Mouse (Mus musculus) brown adipose tissue, adult 24 weeks (tissue): ENCODE data around the gene Rsrc2. TPM values are rescaled to one million over a fixed set of nuclear protein-coding genes. Genes with fewer than 3 reads are reported as not detected.
"Not testable (repeated sequence)": the region's sequence is repeated elsewhere in the genome, so short reads cannot be mapped to it uniquely, and the experiment has no call there.

Experiments used
- H3K27ac ChIP-seq: fragments of 200-500 bp; replicated peaks from 2 replicates; pipeline ENCODE4 v1.5.1; 2012; ENCODE audit warnings: low read depth, mild to moderate bottlenecking, low read length
- H3K4me1 ChIP-seq: fragments of 200-500 bp; 2 replicates; pipeline ENCODE4 v1.6.1; 2012; ENCODE audit warnings: low read length, mixed read lengths; ENCODE audit not compliant: control insufficient read depth, insufficient read depth, insufficient read length
- H3K4me3 ChIP-seq: fragments of 200-500 bp; 2 replicates; pipeline ENCODE4 v1.5.1; 2012; ENCODE audit warnings: low read depth, mild to moderate bottlenecking, low read length, moderate library complexity; ENCODE audit not compliant: insufficient read depth
- polyA plus RNA-seq: library from polyadenylated mRNA; stranded (reverse); fragments of >200 nt; gene quantifications from 2 replicates; pipeline ENCODE4 v1.2.4, GENCODE M21; 2012; ENCODE audit not compliant: missing spikeins, insufficient read depth, insufficient read length

Gene Rsrc2
- polyA plus RNA-seq, result 75.0 and 76.1 TPM in 2 replicates

DNA sequence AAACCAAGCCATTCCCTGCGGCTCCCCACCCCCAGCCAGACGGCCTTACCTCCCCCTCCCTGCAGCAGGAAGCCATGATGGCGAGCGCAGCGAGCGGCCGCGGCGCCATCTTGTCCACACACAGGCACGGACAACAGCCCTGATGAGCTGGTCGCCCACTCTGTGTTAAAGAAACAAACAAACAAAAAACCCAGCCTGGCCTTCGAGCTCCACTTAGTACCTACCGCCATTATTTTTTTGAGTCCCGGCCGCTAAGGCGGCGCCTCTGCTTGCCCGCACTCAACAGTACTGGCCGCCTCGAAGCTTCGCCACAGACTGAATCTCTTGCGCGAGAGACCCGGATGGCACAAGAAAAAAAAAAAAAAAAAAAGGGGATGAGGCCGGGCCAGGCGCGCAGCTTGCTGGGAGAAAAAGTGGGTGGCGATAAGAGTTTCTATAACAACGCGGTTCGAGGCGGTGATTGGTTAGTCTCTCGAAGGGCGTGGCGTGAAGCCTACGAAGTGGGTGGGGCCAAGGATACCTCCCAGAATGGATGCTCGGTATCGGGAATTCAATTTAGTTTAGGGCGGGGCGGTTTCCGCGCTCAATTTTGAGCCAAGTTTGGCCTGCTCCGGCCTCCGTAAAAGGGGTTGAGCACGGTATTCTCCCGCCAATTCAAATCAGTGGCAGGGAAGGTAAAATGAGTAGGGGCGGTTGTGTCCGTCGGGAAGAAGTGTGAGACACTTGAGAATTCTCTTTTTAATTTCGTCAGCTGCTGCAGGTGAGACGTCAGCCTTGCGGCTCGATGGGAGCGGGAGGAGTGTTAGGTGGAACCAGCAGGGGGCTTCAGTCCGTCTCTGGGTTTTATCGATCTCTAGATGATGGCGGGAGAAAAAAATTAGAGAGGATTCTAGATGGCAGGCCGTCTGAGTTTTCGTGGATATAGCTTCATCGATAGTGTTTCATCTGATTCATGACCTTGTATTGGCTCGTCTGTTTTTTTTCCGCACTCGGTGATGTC lies at the start of gene Rsrc2, which contains the start of gene Kntc1:
Rsrc2 (minus strand) TSS at position 350 of the 1,000 bp plus-strand sequence.
Kntc1 (plus strand) TSS at position 652 of the 1,000 bp plus-strand sequence.
- Histone ChIP-seq H3K27ac (peak within 1 kb of the TSS; percentile 96), H3K4me1 (peaks cover 7% of the 10 kb centered on the region; the same call in 1 of the 2 replicates), H3K4me3 (peak within 1 kb of the TSS; percentile 84)

DNA sequence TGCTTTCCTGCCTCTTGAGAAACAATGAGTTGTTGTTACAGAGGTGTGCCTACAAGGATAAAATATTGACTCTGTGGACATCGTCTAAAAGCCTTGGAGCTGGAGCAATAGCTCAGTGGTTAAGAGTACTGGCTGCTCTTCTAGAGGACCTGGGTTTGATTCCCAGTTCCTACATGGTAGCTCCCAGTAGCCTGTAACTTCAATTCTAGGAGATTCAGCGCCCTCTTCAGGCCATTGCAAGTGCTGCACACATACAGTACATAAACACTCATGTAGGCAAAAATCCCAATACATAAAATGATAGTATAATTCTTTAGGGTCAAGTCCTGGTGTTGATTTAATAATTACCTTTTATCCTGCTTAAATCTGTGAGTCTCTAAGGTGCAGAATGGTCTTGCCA lies 43.9 kb upstream of the Rsrc2 start:
- no peaks in the 10 kb centered on the region for H3K4me1 ChIP-seq
- H3K4me3 ChIP-seq, result no peak overlapping the region
- no peak overlapping the region for H3K27ac ChIP-seq

DNA sequence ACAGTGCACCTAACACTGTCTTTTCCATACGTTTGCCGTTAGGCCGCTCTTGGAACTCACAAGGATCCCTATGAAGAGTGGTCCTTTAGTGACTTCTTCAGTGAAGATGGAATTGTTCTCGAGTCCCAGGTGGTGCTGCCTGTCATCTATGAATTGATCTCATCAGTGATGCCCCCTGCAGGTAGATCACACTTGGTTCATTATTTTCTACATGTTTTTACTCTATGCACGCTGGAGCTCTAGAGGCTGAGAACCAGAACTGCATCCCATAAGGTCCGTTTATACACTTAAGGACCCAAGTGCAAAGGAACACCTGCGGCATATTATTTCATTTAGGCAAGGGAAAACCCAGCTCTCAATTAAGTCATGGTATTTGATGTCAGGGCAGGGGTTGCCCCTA lies 39.8 kb upstream of the Rsrc2 start:
- Histone ChIP-seq H3K4me1 (no peaks in the 10 kb centered on the region), H3K27ac (no peak overlapping the region)

DNA sequence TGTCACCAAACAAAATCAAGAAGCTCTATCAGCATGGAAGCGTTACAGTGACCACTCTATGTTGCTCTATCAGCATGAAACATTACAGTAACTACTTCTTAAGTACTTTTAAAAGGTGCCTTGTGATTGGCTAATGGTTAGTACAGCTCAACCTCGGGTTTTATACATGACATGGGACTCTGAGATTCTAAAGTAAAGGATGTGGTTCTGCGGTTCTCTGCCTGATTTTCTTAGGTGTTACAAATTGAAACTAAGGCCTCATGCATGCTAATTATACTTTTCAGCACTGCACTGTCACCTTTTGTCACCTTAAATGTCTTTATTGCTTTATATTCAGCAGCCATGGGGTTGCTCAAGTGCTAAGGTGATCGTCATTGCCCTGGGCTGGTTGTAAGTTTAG lies 32.6 kb upstream of the Rsrc2 start:
- H3K4me1 ChIP-seq, result no peaks in the 10 kb centered on the region
- H3K27ac ChIP-seq, result no peak overlapping the region
- no peak overlapping the region for H3K4me3 ChIP-seq

More for the DNA sequence above, 39.8 kb upstream of the Rsrc2 start:
- H3K4me3 ChIP-seq, result no peak overlapping the region

DNA sequence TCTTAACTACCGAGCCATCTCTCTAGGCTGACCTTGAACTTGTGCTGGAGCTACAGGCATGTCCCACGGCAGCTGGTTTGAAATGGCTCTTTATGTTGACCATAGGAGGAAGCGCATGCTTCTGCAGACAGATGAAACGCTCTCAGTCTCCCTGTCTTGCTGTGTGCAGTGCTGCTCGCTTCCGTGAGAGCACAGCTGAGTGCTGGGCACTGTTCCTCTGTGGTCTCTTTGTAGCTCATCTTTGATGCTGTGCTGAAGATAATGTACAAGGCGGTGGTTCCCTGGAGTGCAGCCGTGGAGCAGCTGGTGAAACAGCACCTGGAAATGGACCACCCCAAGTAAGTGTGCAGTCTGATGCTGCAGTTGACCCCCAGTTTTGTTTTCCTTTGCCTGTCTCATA lies 31.5 kb upstream of the Rsrc2 start:
- H3K4me3 ChIP-seq, result no peak overlapping the region

DNA sequence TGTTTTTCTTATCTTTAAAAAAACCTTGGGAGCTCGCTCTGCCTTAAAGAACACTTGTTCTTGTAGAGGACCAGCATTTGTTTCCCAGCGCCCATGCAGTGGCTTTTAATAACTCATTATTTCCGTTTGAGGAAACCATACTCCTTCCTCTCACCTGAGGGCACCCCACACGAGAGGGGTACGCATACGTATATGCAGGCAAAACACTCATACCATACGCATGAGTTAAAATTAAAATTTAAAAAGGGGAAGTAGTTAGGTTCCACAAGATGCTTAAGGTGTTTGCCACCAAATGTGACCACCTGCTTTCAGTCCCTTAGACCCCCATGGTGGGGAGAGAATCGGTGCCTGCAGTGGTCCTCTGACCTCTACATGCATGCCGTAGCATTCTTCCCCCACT lies 24.2 kb upstream of the Rsrc2 start:
- Histone ChIP-seq H3K27ac (no peak overlapping the region), H3K4me1 (no peaks in the 10 kb centered on the region), H3K4me3 (no peak overlapping the region)

More for the DNA sequence above, 31.5 kb upstream of the Rsrc2 start:
- no peak overlapping the region for H3K27ac ChIP-seq
- H3K4me1 ChIP-seq, result no peaks in the 10 kb centered on the region

DNA sequence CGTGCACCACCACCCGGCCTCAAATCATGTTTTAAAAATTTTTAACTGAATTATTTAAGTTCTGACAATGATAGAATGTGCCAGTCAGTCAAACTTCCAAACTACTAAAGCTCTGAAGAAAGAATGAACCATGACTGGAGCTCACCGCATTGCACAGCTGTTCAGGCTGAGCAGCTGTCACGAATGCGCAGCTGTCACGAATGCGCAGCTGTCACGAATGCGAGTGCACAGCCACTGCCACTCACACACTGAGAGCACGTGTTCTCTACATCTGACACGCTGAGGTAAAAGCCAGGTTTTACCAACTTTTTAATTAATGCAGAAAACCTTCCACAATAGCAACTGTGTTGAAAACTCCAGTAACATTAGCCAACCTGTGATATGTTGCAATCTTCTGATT lies 17.2 kb upstream of the Rsrc2 start:
- H3K27ac ChIP-seq, H3K4me1 ChIP-seq, H3K4me3 ChIP-seq: not testable (repeated sequence)

DNA sequence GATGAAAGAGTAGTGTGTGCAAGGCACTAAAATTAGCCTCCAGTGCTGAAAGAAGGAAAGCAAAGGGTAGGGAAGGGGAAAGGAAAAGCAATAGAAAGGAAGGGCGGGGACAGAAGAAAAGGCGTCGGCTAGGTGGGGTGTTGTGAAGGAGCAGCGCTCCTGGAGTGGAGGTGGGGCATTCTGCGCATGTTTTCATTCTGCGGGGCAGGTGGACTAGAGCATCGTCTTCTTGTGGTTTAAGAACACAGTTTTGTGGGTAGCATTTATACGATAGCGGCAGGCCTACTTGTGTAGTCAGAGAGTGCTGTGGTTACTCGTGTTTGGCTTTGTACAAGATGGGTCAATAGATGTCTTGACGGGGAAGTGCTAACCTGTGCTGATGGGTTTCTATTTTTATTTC lies 16.3 kb upstream of the Rsrc2 start:
- H3K27ac ChIP-seq, result no peak overlapping the region

DNA sequence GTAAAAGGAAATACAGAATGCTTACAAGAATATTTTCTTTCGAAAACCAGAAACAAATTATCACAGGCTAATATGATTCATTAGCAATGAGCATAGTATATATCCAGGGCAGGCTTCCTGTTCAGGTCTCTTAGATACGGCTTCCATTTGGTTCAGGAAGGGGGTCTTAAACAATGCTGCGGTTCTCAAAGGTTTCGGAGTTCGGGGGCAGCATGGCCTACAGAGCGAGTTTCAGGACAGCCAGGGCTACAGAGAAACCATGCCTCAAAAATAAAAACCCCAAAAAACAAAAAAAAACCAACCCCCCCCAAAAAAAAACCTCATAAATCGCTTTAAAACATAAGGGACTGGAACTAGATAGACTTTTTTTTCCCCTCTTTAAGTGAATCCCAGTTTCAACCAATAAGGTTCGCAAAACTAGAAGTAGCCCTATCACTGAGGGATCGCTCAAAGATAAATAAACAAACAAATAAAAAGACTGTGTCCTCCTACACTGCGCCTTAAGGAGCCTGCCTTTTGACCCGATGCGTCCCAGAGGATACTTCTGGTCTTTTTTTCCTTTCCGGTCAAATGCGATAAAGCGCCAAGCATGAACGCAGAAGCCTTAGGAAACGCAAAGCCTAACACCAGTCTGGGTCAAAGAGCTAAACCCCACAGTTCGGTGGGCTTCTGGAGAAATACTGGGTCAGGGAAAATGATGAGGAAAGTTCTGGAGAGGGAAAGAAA lies 712 bp downstream of the Rsrc2 start:
- Histone ChIP-seq H3K4me3 (peak overlapping the region; percentile 84), H3K4me1 (peaks cover 7% of the 10 kb centered on the region; the same call in 1 of the 2 replicates), H3K27ac (peak overlapping the region; percentile 96)

More for the DNA sequence above, 16.3 kb upstream of the Rsrc2 start:
- H3K4me3 ChIP-seq, result no peak overlapping the region
- no peaks in the 10 kb centered on the region for H3K4me1 ChIP-seq

DNA sequence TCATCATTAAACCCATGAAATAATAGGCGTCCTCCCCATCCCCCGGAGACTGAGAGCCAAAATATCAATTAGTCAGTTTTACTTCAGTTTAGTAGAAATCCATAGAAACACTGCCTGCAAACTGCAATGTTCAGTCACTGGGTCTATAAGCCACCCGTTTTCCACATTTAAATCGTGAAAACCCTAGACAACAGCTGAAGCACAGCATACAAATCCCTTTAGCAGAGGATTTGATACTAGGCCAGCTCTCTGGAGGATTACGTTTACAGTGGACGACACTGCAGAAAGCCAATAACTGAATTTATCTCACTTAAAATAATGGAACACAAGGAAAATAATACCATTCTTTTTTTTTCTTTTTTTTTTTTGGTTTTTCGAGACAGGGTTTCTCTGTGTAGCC lies 1.6 kb downstream of the Rsrc2 start:
- H3K27ac ChIP-seq, result no peak overlapping the region
- peaks cover 7% of the 10 kb centered on the region; the same call in 1 of the 2 replicates for H3K4me1 ChIP-seq
- H3K4me3 ChIP-seq, result peak overlapping the region; percentile 53

DNA sequence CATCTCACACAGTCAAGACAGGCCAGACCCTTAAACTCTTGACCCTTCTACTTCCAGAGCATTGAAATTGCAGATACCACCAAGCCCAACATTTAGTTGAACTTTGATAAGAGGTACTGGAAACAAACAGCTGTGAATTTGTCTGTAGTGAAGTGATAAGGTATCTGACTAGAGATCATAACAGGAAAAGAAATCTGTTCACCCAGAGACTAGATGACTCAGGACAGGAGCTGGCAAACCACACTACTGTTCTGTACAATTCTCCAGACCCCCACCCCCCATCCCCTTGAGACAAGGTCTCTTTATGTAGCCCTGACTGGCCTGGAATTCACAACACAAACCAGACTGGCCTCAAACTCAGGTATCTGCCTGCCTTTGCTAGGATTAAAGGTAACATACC lies 3.0 kb downstream of the Rsrc2 start:
- H3K4me3 ChIP-seq, result peak overlapping the region; percentile 6; the same call in 1 of the 2 replicates
- no peak overlapping the region for H3K27ac ChIP-seq
- H3K4me1 ChIP-seq, result peaks cover 7% of the 10 kb centered on the region; the same call in 1 of the 2 replicates

DNA sequence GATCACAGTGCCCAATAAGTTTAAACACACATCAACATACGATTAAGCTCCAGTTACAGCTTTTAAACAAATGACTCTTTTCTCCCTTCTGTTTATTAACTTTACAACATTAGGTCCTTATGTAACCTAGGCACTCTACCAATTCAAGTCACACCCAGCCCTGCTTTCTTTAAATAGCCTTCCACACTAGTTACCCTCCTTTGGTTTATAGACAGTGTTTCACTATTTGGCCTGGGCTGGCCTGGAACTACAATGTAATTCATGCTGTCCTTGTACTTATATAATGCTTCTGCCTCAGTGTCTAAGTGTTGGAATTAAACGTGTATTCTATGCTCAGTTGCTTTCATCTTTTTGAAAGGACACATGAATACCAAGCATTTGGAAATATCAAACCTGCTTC lies 4.9 kb downstream of the Rsrc2 start:
- no peak overlapping the region for H3K27ac ChIP-seq
- no peak overlapping the region for H3K4me3 ChIP-seq
- H3K4me1 ChIP-seq, result peaks cover 7% of the 10 kb centered on the region; the same call in 1 of the 2 replicates

DNA sequence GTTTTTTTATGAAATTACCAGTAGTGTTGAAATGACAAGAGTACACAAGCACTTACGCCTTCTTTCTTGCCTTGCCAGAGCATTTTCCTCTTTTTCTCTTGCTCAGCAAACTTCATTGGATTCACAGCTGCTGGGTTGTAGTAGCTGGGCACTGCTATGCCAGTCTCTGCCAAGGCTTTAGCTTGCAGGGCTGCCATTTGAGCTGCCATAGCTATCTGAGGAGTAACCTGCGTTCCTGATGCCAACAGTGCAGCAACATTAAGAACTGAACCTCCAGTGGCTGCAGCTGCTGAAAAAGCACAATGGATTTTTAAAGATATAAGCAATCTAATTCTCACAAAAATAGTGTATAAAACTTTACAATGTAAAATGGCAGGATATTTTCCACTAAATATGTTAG lies 18.2 kb downstream of the Rsrc2 start:
- no peak overlapping the region for H3K4me3 ChIP-seq
- no peak overlapping the region for H3K27ac ChIP-seq
- H3K4me1 ChIP-seq, result no peaks in the 10 kb centered on the region

DNA sequence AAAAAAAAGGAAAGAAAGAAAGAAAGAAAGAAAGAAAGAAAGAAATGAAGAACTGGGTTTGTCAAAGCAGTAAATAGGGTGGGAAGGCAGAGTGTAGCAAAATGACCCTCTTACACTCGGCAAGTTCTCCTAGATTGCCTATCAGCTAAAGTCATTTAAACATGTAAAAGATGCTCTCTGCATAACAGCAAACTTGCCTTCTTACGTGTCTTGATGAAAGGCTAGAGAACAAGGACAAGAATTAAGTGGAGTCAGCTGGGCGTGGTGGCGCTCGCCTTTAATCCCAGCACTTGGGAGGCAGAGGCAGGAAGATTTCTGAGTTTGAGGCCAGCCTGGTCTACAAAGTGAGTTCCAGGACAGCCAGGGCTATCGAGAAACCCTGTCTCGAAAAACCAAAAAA lies 25.4 kb downstream of the Rsrc2 start:
- not testable (repeated sequence) for H3K4me3 ChIP-seq, H3K4me1 ChIP-seq

More for the DNA sequence above, 25.4 kb downstream of the Rsrc2 start:
- H3K27ac ChIP-seq, result not testable (repeated sequence)
